Mouse (Mus musculus): ENCODE results near the gene Gabrb3. TPM values are rescaled to one million over a fixed set of nuclear protein-coding genes. Genes with fewer than 3 reads are reported as not detected.
A peak's percentile ranks its signal among the peaks of the same experiment; 100 is the strongest.
"Not testable (repeated sequence)": the region's sequence is repeated elsewhere in the genome, so short reads cannot be mapped to it uniquely, and the experiment has no call there.

The Gabrb3 gene
- total RNA-seq, 2 experiments from 2014 or later, result 254 to 269 TPM

DNA sequence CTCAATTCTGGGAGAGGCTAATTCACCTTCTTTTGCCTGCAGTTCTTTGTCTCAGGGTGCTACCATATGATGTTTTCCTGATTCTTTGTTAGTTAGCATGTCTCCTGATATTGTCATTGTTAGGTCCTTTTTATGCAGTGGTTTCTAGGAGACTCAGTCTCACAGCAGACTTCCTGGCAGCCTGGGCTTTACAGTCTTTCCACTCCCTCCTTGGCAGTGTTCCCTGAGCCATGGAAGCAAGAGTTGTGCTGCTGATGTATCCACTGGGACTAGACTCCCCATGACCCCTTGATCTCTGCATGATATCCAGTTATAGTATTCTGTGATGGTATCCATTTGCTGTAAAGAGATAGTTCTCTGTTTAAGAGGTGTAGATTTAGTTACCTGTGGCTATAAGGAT, 281.6 kb downstream of the Gabrb3 start:
- DNase-seq (ENCODE audit: low spot score in 2 of 2), result peak in 1 of 2 experiments; percentile 17

DNA sequence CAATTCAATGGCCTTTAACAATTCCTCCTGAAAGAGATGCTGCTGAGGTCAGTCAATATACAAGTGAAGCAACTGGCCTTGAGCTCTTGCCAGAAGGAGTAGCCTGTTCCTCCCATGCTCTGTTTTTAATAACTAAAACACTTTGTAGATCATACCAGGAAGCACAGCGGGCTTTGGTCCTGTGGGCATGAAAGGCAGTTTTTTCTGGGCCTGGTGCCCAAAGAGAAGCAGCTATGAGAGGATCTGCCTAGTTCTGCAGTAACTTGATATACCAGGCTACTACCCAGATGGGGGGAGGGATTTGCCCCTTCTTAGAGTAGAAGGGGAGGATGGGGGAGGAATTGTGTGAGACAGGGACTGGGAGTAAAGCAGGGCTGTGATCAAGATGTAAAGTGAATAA, 284.1 kb downstream of the Gabrb3 start:
- DNase-seq (ENCODE audit: low spot score in 2 of 2), result peak in 1 of 2 experiments; percentile 62

DNA sequence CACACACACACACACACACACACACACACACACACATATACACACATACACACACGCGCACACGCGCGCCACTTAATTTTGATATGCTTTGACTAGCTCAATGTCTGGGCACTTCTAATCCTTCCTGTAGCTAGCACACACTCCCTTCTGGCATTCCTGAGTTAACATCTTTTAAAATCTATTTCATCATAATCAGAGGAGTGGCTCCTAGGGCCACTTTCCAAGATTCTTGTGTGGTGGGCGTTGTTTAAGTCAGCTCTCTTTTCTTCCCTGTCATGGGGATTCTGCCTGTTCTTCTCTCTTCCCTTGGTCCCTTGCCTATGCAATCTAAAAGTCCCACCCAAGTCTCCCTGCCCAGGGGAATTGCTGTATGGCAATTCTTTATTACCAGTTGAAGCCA, 286.6 kb downstream of the Gabrb3 start:
- peak in 1 of 2 experiments; percentile 37 for DNase-seq (ENCODE audit: low spot score in 2 of 2)

DNA sequence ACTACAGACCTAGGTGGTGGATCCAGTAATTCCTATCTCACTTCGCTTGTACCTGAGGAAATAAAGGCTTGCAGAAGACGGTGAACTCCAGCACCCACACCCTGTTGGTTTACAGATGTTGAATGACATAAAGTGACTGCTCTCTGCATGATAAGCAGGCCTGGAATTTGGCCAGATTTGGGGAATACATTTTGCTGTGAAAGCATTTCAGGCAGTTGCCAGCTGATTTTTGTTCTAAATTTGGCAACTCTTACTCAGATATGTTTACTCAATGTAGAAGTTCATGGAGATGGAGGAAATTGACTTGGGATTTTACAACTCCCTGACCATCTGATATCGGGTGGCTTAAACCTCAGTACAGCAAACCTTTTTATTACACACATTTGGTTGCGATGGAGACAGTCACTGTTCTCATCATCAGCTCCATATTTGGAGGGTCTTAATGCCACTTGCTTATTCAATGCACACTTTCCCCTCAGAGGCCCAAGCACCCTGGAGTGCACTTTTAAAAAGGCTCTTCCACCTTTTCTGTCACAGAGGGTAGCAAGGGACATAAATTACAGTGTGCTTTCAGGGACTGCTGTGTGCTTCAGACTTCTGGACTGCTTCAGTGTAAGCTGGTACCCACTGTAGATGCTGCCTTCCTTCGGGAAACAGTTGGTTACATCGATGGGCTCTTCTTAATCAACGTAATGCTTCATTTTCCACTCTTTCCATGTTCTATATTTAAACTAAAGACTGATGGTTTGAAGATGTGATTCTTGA, 287.7 kb downstream of the Gabrb3 start:
- DNase-seq (ENCODE audit: low spot score in 2 of 2), result peak in 1 of 2 experiments; percentile 29

DNA sequence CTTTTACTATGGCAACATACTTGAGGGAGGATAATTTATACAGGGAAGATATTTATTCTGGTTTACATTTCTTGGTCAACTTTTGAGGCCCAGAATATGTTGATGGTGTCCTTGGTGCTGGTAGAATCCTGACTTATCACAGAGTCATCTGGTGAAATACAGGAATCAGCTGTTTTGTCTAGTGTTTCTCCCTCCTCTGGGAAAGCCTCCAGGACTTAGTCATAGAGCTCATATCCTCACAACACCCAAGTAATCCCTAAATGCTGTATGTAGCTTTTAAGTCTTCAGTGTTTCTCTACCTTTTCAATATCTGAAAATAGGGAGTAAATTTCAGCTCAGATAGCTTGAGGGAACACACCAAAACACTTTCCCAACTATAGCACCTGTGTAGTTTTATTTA, 292.2 kb downstream of the Gabrb3 start:
- DNase-seq (ENCODE audit: low spot score in 2 of 2), result no peak

DNA sequence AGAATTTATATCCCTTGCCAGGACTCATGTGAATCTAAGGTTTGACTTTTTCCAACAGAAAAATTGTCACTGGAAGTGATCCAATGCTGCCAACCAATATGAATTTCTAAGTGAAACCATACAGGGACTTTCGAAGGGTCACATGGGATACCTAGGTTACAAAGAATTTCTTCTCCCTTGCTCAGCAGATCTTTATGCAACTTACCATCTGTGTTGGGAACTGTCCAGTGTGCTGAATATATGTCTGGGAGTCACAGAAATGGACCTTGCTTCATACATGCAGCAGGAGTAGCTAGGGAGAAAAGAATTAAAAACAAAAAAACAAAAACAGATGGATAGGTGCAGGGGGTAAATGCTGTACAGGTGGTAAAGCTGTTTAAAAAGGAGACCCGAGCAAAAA, 327.3 kb downstream of the Gabrb3 start:
- DNase-seq (ENCODE audit: low spot score in 2 of 2), result no peak

DNA sequence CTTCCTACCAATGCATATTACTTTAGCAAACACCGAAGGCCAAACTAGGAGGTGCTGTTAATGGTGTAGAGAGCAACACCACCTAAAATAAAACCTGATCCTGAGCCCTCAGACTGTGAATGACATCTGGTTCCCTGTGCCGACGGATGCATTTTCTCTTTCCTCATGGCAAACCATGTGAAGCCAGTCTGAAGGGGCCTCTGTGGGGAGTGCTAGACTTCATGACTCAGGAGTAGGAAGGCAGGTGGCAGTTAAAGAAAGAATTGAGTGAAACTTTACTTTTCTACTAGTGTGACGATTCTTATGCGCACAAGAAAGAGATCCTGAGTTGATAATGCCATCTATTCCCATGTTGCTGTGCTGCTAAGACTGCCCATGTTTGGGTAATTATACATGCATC, 341.0 kb downstream of the Gabrb3 start:
- DNase-seq (ENCODE audit: low spot score in 2 of 2), result no peak

DNA sequence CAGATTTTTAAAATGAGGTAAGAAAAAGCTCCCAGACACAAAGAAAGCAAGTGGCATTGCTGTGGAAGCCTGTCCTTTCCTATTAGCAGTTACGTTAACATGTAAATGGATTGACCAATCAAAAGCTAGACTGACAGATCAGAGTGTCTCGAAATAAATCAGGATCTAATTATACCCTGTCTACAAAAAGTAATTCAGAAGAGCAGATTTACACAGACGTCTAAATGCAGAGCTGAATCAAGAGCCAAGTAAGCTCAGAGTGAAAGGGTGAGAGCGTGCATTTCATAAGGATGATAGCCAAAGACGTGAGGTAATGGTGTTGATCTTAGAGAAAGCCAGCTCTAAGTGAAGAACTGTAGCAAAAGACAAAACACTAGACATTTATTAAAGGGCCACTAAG, 359.3 kb downstream of the Gabrb3 start:
- DNase-seq (ENCODE audit: low spot score in 2 of 2), result no peak

DNA sequence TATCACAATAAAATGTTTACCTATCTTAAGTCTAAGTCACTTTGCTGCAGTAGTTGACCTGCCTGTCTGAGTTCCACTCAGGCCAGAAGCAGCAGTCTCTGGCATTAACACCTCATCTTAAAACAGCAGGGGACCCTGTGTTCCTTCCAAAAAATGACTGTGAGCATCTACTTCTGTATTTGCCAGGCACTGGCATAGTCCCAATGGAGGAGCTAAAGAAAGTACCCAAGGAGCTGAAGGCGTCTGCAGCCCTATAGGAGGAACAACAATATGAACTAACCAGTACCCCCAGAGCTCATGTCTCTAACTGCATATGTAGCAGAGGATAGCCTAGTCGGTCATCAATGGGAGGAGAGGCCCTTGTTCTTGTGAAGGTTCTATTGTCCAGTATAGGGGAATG, 366.6 kb downstream of the Gabrb3 start:
- not testable (repeated sequence) for DNase-seq (ENCODE audit: low spot score in 2 of 2)

DNA sequence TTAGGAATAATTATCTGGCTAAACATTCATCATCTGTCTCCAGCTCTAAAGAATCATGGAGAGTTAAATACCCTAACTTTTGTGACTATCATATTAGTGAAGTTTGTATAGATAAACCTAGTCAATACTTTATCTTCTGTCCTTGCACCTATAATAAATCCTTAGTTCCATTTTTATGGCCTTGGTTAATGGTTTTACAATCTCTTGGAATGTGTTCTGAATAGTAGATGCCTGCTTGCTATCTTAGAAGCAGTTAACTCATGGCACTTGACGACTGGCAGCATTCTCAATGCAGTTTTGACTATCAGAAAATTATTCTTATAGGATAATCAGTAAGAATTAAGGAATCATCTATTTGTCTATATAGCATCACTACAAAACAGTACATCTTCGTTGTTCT, 368.0 kb downstream of the Gabrb3 start:
- DNase-seq (ENCODE audit: low spot score in 2 of 2), result no peak

DNA sequence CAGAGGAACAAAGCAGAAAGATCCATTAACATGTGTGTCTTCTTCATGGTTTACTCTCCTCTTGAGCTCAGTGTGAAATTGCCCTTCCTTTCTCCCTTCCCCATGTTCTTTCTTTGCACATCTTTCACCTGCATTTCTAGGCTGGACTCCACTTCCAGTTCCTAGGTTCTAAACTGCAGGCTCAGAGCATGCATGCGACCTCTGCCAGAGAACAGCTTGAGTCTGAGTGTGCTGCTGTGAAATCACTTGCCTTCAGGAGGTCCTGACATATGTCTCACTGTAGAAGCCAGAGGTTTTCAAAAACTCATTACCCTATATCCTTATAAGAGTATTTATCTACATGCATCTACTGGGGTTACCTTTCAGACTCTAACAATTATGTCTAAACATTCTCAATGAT, 383.8 kb downstream of the Gabrb3 start:
- DNase-seq (ENCODE audit: low spot score in 2 of 2), result no peak

DNA sequence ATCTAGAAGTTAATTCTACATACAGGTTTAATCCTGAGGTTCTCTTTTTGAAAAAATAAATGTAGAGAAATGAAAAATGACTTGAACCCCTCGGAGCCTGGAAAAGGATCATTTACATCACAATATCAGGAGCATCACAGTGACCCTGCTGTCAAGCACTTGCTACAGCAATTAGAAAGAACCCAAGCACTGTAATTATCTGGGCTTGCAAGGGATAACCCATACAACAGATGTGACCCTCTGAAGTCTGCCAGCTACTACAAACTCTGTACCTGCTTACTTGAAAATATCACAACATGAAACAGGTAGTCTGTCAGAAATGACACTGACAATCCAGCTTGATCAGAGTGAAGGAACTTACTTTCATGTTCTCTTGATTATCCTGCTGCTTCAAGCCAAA, 394.2 kb downstream of the Gabrb3 start:
- no peak for DNase-seq (ENCODE audit: low spot score in 2 of 2)

DNA sequence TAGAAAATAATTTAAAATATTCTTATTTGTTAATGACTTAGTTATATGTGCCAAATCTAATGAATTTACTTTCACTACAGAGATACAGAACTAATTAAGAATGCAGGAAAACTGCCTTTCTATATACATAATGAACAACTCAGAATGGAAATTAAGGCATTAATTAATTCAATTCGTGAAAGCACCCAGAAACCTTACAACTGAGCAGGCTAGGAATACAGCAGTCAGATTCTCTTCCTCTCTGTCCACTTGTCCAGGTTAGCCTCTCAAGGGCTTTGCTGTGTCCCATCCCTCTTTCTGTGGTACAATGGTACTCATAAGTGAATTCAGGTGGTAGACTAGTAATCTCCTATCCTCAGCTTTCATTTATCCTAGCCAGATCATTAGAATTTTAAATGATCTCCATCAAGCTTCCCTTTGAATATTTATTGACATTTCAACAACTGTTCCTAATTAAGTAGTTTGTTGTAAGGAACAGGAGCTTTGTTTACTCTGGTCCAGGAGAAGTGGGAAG, 422.9 kb downstream of the Gabrb3 start:
- DNase-seq (ENCODE audit: low spot score in 2 of 2), result no peak

DNA sequence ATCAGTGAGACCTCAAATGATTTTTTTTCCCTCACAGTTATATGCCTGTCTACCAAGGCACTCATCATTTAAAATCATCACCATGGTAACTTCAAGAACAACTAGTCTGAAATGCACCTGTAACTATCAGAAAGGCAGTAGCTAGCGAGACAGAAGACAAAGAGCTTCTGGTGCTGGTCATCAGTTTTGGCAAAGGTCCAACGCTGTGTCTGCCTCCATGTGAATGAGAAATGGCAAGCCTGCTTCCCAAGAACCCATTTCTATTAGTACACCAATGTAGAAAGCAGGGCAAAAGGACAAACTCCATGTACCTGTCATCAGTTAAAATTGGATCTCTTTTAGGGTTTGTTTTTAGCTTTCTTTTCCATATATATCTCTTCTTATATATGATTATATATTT, 448.5 kb downstream of the Gabrb3 start:
- DNase-seq (ENCODE audit: low spot score in 2 of 2), result no peak

Small RNA genes within 50 kb of the gene (microRNA-seq; reads per million reads assigned to microRNA genes)
- 0 reads per million in 2 experiments for gene Mir6389

Other genes with a start within 250 kb of the Gabrb3 start
- 10 to 100 TPM; 18.7 to 22.9 TPM for gene Gabrg3, start 32.5 kb upstream of the Gabrb3 start, total RNA-seq (2021)
- 100 to 1,000 TPM; 214 to 219 TPM for gene Gabra5, start 90.4 kb downstream of the Gabrb3 start, total RNA-seq (2021)